Mouse (Mus musculus) left cerebral cortex, postnatal 10 days (tissue): ENCODE data around the gene Tbl3. TPM values are rescaled to one million over a fixed set of nuclear protein-coding genes. Genes with fewer than 3 reads are reported as not detected.

ENCODE experiments used
- DNase-seq, 2 experiments: peaks; one replicate each; pipeline ENCODE4 v3.0.0; 2021 to 2022; ENCODE audit warnings: low spot score in 2 of 2, mixed read lengths in 1 of 2; ENCODE audit errors: extremely low spot score in 1 of 2
- intact Hi-C: fragments of 180-260 bp; cut with DNase I; formaldehyde crosslinking; loops from one replicate; pipeline ENCODE4 v1.15.1; 2025
- total RNA-seq, 2 experiments: library from RNA; stranded (reverse); gene quantifications; 2 replicates each; pipeline ENCODE4 v1.2.3; 2021

Tbl3 gene
- total RNA-seq: 10 to 100 TPM; 30.9 to 37.9 TPM

DNA sequence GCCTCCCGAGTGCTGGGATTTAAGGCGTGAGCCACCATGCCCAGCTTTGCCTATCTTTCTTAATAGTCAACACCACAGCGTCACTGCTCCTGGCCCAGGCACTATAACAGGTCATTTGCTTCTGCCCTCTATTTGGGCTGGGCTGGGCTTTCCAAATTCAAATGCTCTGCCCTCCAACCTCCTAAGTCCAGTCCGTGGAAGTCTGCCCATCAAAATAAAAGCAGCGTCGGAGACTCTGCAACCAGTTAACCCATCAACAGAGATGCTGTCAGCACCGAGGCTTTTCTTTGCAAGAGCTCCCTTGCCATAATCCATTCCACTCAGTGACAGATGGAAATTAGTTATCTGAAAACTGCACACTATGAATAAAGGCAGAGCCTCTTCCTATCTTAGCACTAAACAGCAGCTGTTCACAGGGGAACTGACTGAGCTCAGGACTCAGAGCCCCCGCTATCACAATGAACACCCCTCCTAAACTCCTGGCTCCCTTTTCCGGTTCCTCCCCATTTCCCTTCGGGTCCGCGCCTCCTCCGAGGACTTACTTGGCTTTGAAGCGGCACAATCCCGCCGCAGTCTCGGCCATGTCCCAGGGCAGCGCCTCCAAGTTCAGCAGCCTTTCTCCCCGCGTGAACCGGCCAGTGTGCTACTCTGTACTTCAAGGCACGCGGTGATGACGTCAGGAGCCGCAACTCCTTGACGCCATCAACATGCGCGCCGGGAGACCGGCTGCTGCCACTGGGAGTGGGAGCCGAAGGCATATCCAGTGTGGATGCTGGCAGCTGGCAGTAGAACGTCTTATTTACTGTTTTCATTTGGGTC is at the start of gene Tbl3:
Gene Tbl3, minus strand, starts transcription at position 679 of the 819 bp plus-strand sequence.
- intact Hi-C loops: no loop called here

DNA sequence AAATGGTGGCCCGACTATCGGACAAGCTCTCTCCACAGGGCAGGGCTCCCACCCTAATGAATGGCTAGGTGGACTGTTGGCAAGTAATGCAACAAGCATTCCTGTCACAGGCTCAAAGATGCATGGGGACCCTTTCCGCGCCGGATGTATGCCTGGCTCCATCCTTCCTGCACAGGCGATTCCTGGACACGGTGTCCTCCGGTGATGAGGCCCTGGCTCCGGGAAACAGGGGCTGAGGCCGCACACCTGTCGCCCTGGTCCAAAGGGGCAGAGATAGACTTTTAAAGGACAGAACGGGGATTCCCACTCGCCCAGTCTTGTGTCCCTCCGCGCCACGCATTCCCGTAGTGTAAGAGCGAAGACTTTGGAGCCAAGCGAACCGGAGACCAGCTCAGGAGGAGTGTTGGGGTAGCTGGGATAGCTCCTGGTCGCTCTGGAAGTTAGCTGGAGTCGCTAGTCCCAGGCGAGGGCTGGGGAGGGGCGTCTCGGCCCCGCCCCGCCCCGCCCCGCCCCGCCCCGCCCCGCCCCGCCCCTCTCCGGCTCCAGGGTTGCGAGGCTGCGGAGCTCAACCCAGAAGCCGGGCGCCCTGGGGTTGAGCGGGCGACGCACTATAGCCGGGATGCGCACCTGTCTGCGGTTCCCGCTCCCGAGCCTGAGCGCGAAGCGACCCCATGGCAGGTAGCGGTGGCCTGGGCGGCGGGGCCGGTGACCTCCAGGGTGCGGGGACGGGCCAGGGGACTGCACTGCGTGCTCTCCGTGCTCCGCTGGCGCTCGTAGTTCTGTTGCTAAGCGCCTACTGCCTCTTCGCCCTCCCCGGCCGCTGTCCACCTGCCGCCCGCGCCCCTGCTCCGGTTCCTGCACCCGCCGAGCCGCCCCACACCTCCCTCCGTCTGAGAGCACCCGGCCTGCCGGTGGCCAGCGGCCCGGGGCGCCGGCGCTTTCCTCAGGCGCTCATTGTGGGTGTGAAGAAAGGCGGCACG is 45.2 kb upstream of the Tbl3 start, which contains the start of gene Hs3st6:
Gene Hs3st6, plus strand, starts transcription at position 574 of the 980 bp plus-strand sequence.
- no peak for DNase-seq
- intact Hi-C loops: no loop called here

More for the DNA sequence above, at the start of gene Tbl3:
- peak; percentile 94 to 96 for DNase-seq

DNA sequence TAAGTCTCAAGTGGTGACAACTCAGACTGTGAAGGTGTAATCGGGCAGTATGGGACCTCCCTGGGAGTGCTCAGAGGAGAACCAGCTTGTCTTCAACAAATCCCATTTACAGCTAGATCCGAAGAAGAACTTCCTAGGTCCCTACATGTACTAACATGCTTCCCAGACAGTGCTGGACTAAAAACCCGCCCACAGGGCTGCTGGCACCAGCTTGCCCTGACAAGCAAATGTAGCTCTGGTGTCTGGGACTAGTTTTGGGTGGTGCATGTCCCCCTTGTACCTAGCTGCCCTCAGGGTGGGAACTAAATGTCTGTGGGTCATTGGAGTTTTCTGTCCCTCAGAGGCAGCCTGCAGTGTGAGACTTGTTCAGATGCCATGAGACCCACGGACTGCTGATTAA is 44.1 kb upstream of the Tbl3 start:
- intact Hi-C loops: no loop called here
- no peak for DNase-seq

DNA sequence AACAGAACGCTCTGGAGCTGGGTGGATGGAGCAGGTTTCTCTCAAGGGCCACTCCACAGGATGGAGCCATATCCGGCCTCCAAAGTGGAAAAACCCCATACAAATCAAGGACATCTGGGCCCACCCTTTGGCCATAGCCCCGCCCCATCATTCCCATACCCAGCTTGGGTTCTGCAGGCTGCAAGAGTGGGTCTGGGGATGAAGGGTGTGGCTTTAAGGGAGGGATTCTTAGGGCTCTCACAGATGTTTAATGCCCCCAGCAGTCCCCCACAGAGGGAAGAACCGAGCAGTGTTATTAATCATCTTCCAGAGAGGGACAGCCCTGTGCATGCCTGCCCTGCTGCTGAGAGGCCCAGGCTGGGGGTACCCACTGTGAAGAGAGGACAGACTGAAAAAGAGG is 39.5 kb upstream of the Tbl3 start:
- no peak for DNase-seq
- intact Hi-C loops: no loop called here

DNA sequence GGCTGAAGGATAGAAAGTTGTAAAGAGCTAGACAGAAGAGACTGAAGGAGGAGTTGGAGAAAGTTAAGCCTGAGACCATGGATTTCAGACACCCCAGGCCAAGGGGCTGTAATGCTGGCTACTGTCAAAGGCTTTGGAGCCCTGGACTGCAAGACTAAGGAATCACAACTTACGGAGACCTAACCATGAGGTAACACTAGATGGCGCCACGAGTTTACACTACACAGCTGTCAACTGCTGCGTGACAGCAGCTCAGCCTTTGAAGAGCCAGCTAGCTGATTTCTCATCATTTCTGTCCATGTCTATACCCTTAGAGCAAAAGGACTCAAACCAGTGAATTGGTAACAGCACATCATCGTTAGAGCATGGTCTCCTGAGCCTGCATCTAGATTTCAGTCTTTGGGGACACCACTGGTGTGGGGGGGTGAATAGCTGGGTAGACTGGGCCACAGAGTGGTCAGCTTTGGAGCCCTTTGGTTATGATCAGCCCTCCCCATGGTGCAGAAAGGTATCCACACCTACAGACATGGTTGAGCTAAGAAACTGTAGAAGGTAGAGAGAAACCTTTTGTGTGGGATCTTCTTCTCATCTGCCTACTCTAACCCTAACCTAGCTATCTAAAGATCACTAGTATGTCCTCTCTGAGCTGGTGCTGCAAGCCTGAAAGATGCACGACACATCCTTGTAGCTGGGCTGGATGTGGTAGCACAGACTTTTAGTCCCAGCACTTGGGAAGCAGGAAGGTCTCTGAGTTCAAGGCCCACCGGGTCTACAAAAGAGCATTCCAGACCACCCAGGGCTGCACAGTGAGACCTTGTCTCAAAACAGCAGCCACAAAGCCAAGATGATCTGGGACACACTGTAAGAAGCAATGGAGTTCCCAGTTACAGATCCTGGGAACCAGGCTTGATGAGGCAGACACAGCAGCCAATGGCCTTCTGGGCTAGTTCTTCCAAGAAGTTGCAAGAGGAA is 38.4 kb upstream of the Tbl3 start:
- peak; percentile 79 to 85 for DNase-seq
- intact Hi-C loops: loop anchor here (2.0 kb wide), 1 partner anchor 71 kb away; no protein-coding TSS in a partner anchor

DNA sequence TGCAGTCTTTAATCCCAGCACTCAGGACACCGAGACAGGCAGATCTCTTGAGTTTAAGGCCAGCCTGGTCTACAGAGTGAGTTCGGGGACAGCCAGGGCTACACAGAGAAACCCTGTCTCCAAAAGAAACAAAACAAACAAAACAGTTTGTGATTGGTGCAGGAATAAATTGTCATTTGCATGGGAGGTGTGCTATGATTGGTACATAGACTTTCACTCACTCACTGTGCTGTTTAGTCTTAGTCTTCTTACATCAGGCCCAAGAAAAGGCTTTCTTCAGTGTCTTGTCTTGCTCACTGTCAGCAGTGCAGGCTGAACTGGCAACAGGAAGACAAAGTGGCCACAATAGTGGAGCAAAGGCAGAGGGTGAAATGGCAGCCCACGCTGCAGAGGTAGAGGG is 36.9 kb upstream of the Tbl3 start:
- DNase-seq: no peak
- intact Hi-C loops: loop anchor here (2.0 kb wide), 1 partner anchor 72 kb away; no protein-coding TSS in a partner anchor

DNA sequence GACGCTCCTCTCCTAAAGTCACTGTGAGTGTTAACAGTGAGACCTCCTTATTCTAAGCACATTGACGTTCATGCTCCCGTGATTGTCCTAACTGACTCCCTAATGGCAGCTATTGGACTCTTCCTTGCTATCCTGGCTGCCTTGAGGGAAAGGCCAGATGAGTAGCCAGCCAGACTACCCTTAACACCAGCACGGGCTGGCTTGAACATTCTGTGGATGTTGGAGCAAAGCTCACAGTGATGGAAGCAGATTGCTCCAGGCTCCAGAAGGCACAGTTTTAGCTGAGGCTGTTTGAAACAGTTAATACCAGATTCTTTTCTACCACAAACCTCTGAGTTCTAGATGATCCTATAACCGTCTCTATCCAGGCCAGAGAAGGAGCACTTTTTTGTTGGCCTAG is 36.4 kb upstream of the Tbl3 start:
- intact Hi-C loops: loop anchor here (2.0 kb wide), 1 partner anchor 73 kb away; no protein-coding TSS in a partner anchor
- no peak for DNase-seq

DNA sequence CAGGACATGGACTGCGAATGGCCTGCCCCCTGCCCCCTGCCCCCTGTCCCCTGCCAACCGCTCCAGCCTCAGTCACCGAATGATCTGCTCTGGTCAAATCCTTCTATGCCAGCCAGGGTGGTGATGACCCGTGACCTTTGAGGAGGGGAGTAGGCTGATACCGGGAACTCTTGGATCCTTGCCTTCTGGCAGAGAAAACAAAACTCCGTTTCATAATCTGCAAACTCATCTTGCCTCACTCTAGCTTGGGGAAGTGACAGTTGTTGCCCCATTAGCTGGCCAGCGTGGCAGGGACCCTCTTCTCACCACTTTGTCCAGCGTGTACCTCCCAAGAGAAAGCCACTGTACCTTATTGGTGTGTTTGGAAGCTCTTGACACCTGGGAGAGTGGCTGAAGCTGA is 34.8 kb upstream of the Tbl3 start:
- intact Hi-C loops: no loop called here
- no peak for DNase-seq

DNA sequence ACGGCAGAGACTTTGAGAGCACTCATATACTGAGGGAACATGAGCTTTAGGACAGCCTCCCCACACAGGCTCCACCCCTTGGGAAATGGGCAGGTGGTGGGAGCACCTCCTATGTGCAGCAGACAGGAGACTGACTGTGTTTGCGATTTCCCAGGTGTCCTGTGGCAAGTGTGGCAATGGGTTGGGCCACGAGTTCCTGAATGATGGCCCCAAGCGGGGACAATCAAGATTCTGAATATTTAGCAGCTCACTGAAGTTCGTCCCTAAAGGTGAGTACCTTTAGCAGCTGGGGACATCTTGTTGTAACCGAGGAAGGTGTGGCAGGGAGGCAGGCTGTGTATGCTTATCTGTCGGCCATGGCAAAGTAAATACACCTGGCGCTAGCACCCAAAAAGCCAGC is 32.5 kb upstream of the Tbl3 start:
- intact Hi-C loops: loop anchor here (5.0 kb wide), 1 partner anchor 142 kb away; no protein-coding TSS in a partner anchor
- DNase-seq: no peak

DNA sequence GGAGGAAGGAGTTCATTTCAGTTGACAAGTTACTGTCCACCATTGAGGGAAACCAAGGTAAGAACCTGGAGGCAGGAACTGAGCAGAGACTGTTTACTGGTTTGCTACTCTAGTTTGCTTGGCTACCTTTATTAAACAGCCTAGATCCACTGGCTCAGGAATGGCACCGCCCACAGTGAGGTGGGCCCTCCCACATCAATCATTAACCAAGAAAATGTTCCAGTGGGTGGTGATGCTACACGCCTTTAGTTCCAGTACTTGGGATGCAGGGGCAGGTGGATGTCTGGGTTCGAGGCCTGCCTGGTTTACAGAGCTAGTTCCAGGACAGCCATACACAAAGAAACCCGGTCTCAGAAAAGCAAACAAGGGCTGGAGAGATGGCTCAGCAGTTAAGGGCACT is 30.8 kb upstream of the Tbl3 start:
- intact Hi-C loops: loop anchor here (5.0 kb wide), 1 partner anchor 144 kb away; no protein-coding TSS in a partner anchor
- DNase-seq: no peak

DNA sequence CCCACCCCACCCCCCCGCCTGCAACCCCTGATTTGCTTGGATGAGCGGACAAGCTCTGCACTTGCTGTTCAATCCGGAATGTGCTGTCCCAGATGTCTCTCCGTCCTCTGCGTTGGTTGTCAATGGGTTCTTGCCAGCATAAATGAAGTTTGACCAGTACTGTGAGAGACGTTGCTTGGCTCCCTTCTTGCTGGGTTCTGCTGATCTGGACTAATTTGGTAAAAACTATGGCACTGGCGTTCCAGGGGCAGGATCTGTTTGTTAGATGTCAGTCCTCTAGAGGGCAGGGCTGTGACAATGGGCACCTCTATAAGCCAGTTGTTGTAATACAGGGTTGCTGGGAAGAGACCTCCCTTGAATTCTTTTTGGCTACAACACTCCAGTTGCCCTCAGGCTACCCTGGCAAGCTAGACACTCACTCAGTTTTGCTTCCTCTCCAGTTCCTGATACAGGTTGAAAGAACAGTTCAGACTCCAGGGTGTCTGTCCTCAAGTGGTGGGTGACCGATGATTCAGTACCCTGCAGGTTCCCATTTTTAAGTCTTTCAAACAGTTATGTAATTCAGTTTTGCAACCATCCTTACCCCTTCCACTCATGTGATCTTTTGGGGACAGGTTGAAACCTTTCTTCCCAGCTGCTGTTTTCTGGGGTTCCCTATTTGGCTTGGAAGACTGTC is 29.8 kb upstream of the Tbl3 start:
- DNase-seq: no peak
- intact Hi-C loops: loop anchor here (5.0 kb wide), 1 partner anchor 145 kb away; no protein-coding TSS in a partner anchor

DNA sequence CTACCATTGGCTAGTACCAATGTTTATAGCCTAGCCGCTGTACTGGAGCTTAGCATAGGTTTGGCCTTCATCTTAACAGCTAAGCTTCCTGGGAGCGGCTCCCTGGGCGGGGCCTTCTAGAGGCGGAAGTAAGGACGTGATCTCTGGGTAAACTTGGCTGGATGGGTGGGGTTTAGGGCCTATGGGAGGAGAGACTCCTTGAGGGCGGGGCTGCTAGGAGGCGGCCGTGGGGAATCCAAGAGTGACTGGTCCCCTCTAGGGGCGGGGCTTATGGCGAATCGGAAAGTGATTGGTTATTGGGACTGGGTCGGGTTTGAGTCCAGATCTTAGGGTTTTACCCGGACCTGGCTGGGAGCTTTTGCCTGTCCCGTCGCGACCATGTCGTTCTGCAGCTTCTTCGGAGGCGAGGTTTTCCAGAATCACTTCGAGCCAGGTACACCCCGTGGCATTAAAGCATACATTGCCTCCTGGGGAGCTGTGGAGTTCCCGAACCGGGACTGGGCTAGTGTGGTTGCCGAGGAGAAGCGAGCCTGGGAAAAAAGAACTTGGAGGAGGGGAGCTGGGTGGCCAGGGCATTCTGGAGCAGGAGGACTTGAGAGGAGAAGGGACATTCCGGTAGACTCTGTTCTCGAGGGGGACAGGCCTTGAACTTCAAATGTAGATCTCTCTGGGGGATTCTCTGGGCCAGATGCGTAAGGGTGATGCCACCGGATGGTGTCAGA is 29.0 kb upstream of the Tbl3 start, which contains the start of gene Msrb1:
Gene Msrb1, plus strand, starts transcription at position 313 of the 722 bp plus-strand sequence.
- intact Hi-C loops: loop anchor here (5.0 kb wide), 1 partner anchor 146 kb away; no protein-coding TSS in a partner anchor
- peak; percentile 91 to 97 for DNase-seq

DNA sequence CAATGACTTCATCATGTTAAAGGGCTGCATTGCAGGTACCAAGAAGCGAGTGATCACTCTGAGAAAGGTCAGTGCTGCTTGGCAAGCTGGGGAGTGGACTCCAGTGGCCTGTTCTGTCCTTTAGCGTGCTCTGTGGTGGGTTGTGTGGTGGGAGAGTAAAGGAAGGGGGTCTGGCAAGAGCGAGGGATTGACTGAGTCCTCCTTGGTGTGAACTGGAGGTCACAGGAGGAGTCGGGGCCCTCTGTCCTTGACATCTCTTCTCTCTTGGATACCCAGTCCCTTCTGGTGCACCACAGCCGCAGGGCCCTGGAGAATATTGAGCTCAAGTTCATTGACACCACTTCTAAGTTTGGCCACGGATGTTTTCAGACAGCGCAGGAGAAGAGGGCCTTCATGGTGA is 28.0 kb upstream of the Tbl3 start:
- DNase-seq: no peak
- intact Hi-C loops: loop anchor here (5.0 kb wide), 1 partner anchor 147 kb away; no protein-coding TSS in a partner anchor

DNA sequence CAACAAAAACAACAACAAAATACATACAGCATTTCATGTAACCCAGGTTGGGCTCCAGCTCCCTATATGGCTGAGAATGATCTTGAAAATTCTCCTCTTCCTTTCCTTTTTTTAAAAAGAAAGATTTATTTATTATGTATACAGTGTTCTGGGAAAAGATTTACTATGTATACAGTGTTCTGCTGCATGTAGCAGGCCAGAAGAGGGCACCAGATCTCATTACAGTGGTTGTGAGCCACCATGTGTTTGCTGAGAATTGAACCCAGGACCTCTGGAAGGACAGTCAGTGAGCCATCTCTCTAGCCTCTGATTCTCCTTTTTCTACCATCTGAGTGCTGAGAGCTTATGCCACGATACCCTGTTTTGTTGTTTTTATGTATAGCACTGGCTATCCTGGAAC is 27.1 kb upstream of the Tbl3 start:
- intact Hi-C loops: no loop called here
- DNase-seq: no peak

DNA sequence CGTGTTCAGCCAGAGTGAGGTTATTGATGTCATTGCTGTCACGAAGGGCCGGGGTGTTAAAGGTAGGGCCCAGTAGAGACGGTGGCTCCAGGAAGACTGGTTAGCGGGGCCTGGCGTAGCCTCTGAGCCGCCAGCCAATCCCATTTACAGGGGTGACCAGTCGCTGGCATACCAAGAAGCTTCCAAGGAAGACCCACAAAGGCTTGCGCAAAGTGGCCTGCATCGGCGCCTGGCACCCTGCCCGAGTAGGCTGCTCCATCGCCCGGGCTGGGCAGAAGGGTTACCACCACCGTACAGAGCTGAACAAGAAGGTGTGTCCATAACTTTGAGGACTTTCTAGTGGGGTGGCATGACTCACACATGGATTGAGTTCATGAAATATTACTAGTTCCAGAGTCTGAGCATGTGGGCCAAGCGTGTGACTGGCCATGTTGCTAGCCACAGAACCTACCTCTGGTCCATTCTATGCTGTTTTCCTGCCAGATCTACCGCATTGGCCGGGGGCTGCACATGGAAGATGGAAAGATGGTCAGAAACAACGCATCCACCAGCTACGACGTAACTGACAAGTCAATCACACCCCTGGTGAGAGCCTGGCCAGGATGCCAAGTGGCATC is 26.1 kb upstream of the Tbl3 start:
- intact Hi-C loops: no loop called here

DNA sequence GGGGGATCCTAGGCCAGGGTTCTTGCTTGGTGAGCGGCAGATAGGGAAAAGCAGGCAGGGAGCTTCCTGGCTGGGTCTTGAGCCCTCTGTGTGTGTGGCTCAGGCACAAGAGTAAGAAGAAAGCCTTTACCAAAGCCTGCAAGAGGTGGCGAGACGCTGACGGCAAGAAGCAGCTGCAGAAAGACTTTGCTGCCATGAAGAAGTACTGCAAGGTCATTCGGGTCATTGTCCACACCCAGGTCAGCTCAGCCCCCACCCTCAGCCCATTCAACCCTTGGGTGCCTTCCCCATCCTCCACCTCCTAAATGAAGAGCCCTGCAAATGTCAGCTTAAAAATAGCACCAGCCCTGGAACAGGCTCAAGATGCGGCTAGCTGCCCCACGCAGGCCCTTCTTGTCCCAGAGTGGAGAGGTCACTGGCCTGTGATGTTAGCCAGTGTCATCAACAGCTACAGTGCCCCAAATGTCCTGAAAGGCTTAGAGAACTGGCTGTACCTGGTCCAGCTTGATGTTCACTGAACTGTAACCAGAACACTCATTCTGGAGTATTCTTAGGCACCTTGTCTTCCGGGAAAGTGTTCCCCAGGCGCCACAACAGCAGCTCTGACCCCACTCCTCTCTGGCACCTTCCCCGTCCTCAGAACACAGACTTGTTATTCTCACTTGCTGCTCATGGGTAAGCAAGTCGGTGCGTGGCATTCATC is 24.9 kb upstream of the Tbl3 start:
- no peak for DNase-seq
- intact Hi-C loops: no loop called here

More for the DNA sequence above, 26.1 kb upstream of the Tbl3 start:
- DNase-seq: no peak
